Mouse (Mus musculus) megakaryocyte, embryonic 14.5 days (primary cell): ENCODE results near the gene Nit1.

ENCODE experiments used
- FLI1 ChIP-seq: IDR thresholded peaks from 2 replicates; pipeline ENCODE4 v1.6.1; 2012; ENCODE audit warnings: low read length, inconsistent platforms, mixed read lengths
- GATA1 ChIP-seq: IDR thresholded peaks from 3 replicates; pipeline ENCODE4 v1.6.1; 2012; ENCODE audit warnings: mixed read lengths, low read length, inconsistent platforms, borderline replicate concordance

GRCm38 (mm10) chr1:171298226-171298625 is 47.2 kb downstream of the Nit1 start:
- no peak for TF ChIP-seq GATA1
- TF ChIP-seq FLI1: no peak
